Mouse (Mus musculus) liver, adult 2 months (tissue): ENCODE measurements at regions not wholly inside any gene's neighbourhood (a gene's known extent, or its start where the extent isn't known, plus 50 kb on each side); places are given as distances from the start of the nearest gene placed in this dataset.

Source experiments
- CTCF ChIP-seq: fragments of 200-500 bp; IDR thresholded peaks from 2 replicates; pipeline ENCODE4 v1.5.1; 2011; ENCODE audit warnings: low read depth, low read length, control low read depth
- POLR2A ChIP-seq: fragments of 200-500 bp; IDR thresholded peaks from 2 replicates; pipeline ENCODE4 v1.6.1; 2011; ENCODE audit warnings: low read length, control low read depth; ENCODE audit not compliant: insufficient read depth; ENCODE audit errors: extremely low read depth

DNA sequence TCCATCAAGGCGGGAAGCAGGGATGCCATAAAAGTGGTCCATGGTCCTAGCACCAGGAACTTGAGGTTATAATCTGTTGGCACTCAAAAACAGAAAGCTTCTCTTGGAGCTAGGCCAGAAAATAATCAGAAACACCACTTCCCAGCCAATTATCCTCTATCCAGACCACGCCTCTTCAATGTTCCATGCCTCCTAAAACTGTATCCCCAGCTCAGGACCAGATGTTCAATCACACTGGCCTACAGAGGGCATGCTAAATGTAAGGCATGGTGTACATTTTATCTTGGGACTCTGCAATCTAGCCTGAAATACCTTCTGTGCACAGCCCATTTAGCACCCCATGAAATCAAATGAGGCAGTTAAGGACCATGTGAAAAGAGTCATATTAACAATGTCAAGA is 418.4 kb upstream of the Gm11114 start:
- no peak for TF ChIP-seq POLR2A
- no peak for TF ChIP-seq CTCF
